Mouse (Mus musculus) ES-E14 (cell line): ENCODE measurements at regions not wholly inside any gene's neighbourhood (a gene's known extent, or its start where the extent isn't known, plus 50 kb on each side); places are given as distances from the start of the nearest gene placed in this dataset.

Experiments
- CHD2 ChIP-seq: IDR thresholded peaks from 2 replicates; pipeline ENCODE4 v1.6.1; 2014; ENCODE audit warnings: mild to moderate bottlenecking, low read depth, low read length, inconsistent platforms
- HCFC1 ChIP-seq: IDR thresholded peaks from 2 replicates; pipeline ENCODE4 v1.6.1; 2012; ENCODE audit warnings: low read length, inconsistent platforms, borderline replicate concordance; ENCODE audit not compliant: insufficient read depth
- MAFK ChIP-seq: IDR thresholded peaks from 2 replicates; pipeline ENCODE4 v1.6.1; 2014; ENCODE audit warnings: mild to moderate bottlenecking, low read depth, low read length, inconsistent platforms; ENCODE audit not compliant: insufficient read depth

DNA sequence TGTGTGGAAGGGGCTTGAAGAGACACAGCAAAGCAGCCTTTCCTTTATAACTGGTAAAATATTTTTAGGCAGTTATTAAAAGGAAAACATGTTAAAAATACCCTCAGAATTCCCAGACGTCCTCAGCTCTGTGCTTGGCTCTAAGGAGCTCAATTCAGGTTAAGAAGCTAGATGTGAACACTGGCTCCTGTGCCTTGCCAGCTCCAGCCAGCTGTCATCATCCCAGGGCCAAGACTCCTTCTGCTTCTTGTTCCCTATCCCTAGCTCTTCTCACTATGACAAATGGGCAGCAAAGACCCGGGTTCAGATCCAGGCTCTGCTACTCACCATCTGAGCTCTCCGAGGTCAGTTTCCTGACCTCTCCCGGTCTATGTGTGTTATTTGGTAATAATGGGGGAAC is 293.5 kb upstream of the Rtl1 start:
- TF ChIP-seq CHD2, result no peak
- no peak for TF ChIP-seq HCFC1
- no peak for TF ChIP-seq MAFK
